Mouse (Mus musculus) liver, embryonic 12.5 days (tissue): Measurements from ENCODE around the gene Cxcl13. TPM values are rescaled to one million over a fixed set of nuclear protein-coding genes. Genes with fewer than 3 reads are reported as not detected.
"Not testable (repeated sequence)": the region's sequence is repeated elsewhere in the genome, so short reads cannot be mapped to it uniquely, and the experiment has no call there.

Experiments
- ATAC-seq: fragments of 200-750 bp; cut with Nextera tagmentation; 2 replicates; pipeline ENCODE4 v1.8.0; 2017; ENCODE audit warnings: moderate number of reproducible peaks, mild to moderate bottlenecking, moderate library complexity
- H3K27ac ChIP-seq: fragments of 300-500 bp; sonication (generic); 2 replicates; pipeline ENCODE4 v1.5.1; 2016; ENCODE audit warnings: mild to moderate bottlenecking
- H3K27me3 ChIP-seq: fragments of 300-500 bp; sonication (generic); replicated peaks from 2 replicates; pipeline ENCODE4 v1.6.1; 2016; ENCODE audit warnings: mild to moderate bottlenecking, moderate library complexity
- H3K36me3 ChIP-seq: fragments of 300-500 bp; sonication (generic); 2 replicates; pipeline ENCODE4 v1.6.1; 2016; ENCODE audit warnings: mild to moderate bottlenecking, moderate library complexity
- H3K4me1 ChIP-seq: fragments of 300-500 bp; sonication (generic); 2 replicates; pipeline ENCODE4 v1.6.1; 2016
- H3K4me2 ChIP-seq: fragments of 300-500 bp; sonication (generic); 2 replicates; pipeline ENCODE4 v1.6.1; 2016; ENCODE audit warnings: mild to moderate bottlenecking, moderate library complexity
- H3K4me3 ChIP-seq: fragments of 300-500 bp; sonication (generic); 2 replicates; pipeline ENCODE4 v1.5.1; 2016; ENCODE audit warnings: mild to moderate bottlenecking, moderate library complexity
- H3K9ac ChIP-seq: fragments of 300-500 bp; sonication (generic); 2 replicates; pipeline ENCODE4 v1.6.1; 2016; ENCODE audit warnings: mild to moderate bottlenecking, moderate library complexity
- H3K9me3 ChIP-seq: fragments of 300-500 bp; sonication (generic); replicated peaks from 2 replicates; pipeline ENCODE4 v1.6.1; 2016; ENCODE audit warnings: mild to moderate bottlenecking, moderate library complexity
- WGBS: fragments of 180-500 bp; shearing (Covaris S2); methylation state at CpG from one replicate; pipeline ENCODE4 v1.1.7; 2016; ENCODE audit not compliant: insufficient replicate concordance; 5-methylcytosine and 5-hydroxymethylcytosine counted together
- polyA plus RNA-seq: library from polyadenylated mRNA; unstranded; fragments of >200 nt; fragmentation: Nextera tagmentation; extraction: Ambion mirVana; gene quantifications from 2 replicates; pipeline ENCODE4 v1.2.1, GENCODE M21; 2016

The Cxcl13 gene
- polyA plus RNA-seq, 1 experiment from 2014 or later = 0.14 TPM

- Histone ChIP-seq H3K4me2 (no peak overlapping the region), H3K36me3 (no peaks in the 10 kb centered on the region), H3K4me3 (no peak overlapping the region), H3K9ac (no peak overlapping the region), H3K27ac (no peak overlapping the region), H3K27me3 (no peaks in the 10 kb centered on the region), H3K4me1 (no peaks in the 10 kb centered on the region), H3K9me3 (no peaks in the 10 kb centered on the region)
- no peak for ATAC-seq
- WGBS = 33% methylated on average over 3 of the region's 3 CpGs
These were observed 11.6 kb upstream of the Cxcl13 start for GRCm38 (mm10) chr5:95945120-95945519.

DNA sequence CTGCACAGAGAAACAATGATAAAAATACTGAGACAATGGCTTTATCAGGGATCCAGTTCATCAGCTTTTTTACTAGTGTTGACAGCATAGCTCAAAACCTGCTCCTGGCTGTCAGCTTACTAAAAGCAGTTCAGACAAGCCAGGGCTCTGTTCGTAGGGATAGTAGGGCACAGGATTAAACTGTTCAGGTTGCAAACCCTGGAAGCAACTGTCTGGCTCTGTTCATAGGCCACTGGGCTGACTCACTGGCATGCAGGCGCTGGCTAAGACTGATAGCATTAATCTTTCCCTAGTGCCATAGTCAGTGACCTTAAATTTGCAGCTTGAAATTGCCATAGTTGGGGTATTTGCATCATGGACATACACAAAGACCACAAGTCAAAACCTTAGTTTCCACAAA lies 10.4 kb upstream of the Cxcl13 start:
- Histone ChIP-seq H3K4me1 (no peaks in the 10 kb centered on the region), H3K27me3 (no peaks in the 10 kb centered on the region), H3K36me3 (no peaks in the 10 kb centered on the region), H3K9me3 (no peaks in the 10 kb centered on the region), H3K4me2 (no peak overlapping the region), H3K4me3 (no peak overlapping the region), H3K27ac (no peak overlapping the region), H3K9ac (no peak overlapping the region)
- ATAC-seq = no peak
- 43% methylated on average over 2 of the region's 2 CpGs for WGBS

GRCm38 (mm10) chr5:95948641-95949040 lies 8.1 kb upstream of the Cxcl13 start:
- 59% methylated on average over 3 of the region's 3 CpGs for WGBS
- Histone ChIP-seq H3K9me3 (no peaks in the 10 kb centered on the region), H3K36me3 (no peaks in the 10 kb centered on the region), H3K4me1 (no peaks in the 10 kb centered on the region), H3K4me3 (no peak overlapping the region), H3K27ac (no peak overlapping the region), H3K27me3 (no peaks in the 10 kb centered on the region), H3K9ac (no peak overlapping the region), H3K4me2 (no peak overlapping the region)
- no peak for ATAC-seq

DNA sequence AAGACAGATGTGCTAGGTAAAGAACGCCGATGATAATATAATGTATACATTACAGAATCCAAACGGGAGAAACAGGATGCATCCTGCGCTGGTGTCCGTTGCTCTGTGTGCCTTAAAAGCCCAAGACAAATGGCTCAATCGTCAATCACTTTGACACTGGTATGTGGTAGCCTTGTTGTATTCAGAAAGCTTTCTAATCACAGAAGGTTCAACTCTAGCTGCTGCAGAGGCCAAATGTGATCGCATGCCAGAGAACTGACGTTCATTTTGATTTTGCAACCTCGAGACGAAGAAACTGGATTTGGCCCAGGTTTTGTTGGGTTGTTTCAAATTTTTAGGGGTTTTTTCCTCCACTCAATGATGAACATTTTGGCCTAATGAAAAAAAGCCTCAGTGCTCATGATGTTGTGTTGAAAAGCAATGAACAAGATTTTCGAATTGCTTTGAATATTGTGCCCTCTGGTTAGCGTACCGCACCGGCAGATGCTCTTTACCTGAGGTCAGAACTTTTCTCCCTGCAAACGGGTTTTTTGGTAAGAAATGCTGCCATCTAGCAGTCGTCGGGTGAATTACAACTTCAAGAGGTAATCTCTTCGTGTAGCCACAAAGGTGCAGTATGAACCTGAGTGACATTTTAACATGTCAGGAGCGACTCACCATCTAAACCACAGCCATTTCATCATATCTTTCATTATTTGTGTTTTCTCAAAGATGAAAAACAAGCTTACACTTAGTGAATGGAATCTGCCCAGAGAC lies 6.6 kb upstream of the Cxcl13 start:
- Histone ChIP-seq H3K4me3 (no peak overlapping the region), H3K9me3 (no peaks in the 10 kb centered on the region), H3K27ac (no peak overlapping the region), H3K36me3 (no peaks in the 10 kb centered on the region), H3K4me1 (no peaks in the 10 kb centered on the region), H3K4me2 (no peak overlapping the region), H3K27me3 (no peaks in the 10 kb centered on the region), H3K9ac (no peak overlapping the region)
- no peak for ATAC-seq
- WGBS = 35% methylated on average over 19 of the region's 19 CpGs

- Histone ChIP-seq H3K9me3 (no peaks in the 10 kb centered on the region), H3K4me1 (no peaks in the 10 kb centered on the region), H3K27me3 (no peaks in the 10 kb centered on the region), H3K4me3 (no peak overlapping the region), H3K36me3 (no peaks in the 10 kb centered on the region), H3K27ac (no peak overlapping the region), H3K9ac (no peak overlapping the region), H3K4me2 (no peak overlapping the region)
- 45% methylated on average over 2 of the region's 2 CpGs for WGBS
- no peak for ATAC-seq
These were observed 8.2 kb downstream of the Cxcl13 start for GRCm38 (mm10) chr5:95964940-95965339.

DNA sequence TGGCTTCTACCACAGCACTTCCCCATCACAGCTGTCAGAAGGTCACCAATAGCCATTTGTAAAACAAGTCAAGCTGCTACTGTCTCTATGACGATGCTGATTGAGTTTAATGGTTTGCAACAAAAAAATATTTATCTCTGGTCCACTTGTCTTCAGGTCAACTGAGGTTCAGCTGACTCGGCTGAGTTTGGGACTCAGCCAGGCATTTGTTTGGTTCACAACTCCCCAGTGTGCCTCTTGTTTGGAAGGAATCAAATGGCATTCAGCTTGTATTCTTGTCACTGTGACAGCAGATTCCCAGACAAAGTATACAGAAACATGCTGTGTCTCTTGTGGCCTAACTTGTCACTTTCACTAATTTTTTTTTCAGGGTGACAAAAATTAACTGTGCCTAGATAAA lies 9.9 kb downstream of the Cxcl13 start:
- Histone ChIP-seq H3K4me3 (no peak overlapping the region), H3K4me2 (no peak overlapping the region), H3K9ac (no peak overlapping the region), H3K9me3 (no peaks in the 10 kb centered on the region), H3K27ac (no peak overlapping the region), H3K4me1 (no peaks in the 10 kb centered on the region), H3K27me3 (no peaks in the 10 kb centered on the region), H3K36me3 (no peaks in the 10 kb centered on the region)
- ATAC-seq = no peak
- 45% methylated on average over 2 of the region's 2 CpGs for WGBS

DNA sequence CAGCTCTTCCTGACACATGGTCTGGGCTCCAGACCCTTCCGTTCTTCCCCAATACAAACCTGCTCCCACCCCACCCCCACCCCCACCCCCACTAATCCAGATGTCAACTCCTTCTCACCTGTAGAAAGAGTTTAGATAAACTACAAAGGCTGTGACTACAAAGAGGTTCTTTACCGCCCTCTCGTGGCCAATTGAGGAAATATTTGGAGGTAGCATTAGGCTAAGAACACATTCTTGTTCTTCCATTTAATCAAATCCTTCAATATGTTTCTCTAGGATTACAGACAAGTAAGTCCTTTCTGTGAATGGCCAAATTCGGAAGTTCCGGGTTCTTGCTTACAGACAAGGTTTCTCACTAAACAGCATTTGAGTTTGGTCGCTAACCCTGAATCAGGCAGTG lies 14.1 kb downstream of the Cxcl13 start:
- H3K9ac ChIP-seq = no peak overlapping the region
- WGBS = 23% methylated on average over 6 of the region's 6 CpGs
- H3K27me3 ChIP-seq = peaks cover 7% of the 10 kb centered on the region; the same call in 1 of the 2 replicates
- H3K36me3 ChIP-seq = no peaks in the 10 kb centered on the region
- no peak overlapping the region for H3K27ac ChIP-seq
- no peak overlapping the region for H3K4me2 ChIP-seq
- ATAC-seq = no peak
- no peak overlapping the region for H3K4me3 ChIP-seq
- H3K9me3 ChIP-seq = no peaks in the 10 kb centered on the region
- H3K4me1 ChIP-seq = no peaks in the 10 kb centered on the region

DNA sequence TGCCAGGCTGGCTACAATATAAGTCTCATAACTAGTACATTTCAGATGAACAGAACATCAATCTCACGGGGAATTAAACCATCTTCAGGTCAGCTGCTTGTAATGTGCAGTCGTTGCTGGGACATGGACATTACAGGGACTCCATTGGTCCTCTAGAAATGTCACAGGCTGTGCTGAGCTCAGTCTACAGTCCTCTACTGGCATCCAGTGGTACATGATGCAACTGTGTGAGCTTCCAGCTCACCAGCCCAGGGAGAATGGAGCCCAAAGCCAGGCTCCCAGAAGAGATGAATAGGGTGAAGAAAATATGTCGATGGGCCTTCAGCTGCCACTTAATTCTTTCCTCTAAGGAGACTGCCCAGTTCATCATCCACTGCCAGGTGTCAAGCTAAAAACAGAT lies 15.5 kb downstream of the Cxcl13 start:
- Histone ChIP-seq H3K4me2 (no peak overlapping the region), H3K27me3 (peaks cover 7% of the 10 kb centered on the region; the same call in 1 of the 2 replicates), H3K4me3 (no peak overlapping the region), H3K36me3 (no peaks in the 10 kb centered on the region), H3K4me1 (no peaks in the 10 kb centered on the region), H3K27ac (no peak overlapping the region), H3K9me3 (no peaks in the 10 kb centered on the region), H3K9ac (no peak overlapping the region)
- WGBS = 65% methylated on average over 3 of the region's 3 CpGs
- no peak for ATAC-seq

- H3K4me3 ChIP-seq = peak overlapping the region; percentile 17; the same call in 1 of the 2 replicates
- H3K27ac ChIP-seq, H3K36me3 ChIP-seq, H3K4me1 ChIP-seq, H3K9ac ChIP-seq, H3K27me3 ChIP-seq, H3K9me3 ChIP-seq, ATAC-seq: not testable (repeated sequence)
- H3K4me2 ChIP-seq = peak overlapping the region; percentile 32; the same call in 1 of the 2 replicates
- WGBS = 32% methylated on average over 34 of the region's 34 CpGs
These were observed 17.1 kb downstream of the Cxcl13 start for GRCm38 (mm10) chr5:95973806-95974205.

DNA sequence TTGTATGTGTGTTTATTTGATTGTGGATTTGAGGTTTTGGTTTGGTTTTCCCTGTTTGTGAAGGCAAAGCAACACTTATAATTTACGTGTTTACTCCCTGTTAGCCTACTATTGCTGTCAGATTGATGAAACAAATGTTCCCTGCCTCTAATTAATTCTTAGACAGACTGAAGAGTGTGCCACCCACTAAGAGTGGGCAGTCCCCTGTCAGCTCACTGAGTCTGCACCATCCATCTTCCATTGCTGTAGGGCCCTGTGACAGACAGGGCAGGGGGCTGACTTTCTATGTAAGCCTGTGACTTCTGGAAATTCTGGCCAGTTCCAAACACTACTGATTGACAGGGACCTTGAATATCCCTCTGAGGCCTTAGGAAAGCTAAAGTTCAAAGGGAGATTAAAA lies 19.5 kb downstream of the Cxcl13 start:
- WGBS = 60% methylated on average over 1 of the region's 1 CpGs
- no peak for ATAC-seq

GRCm38 (mm10) chr5:95983797-95984486 lies 27.2 kb downstream of the Cxcl13 start:
- WGBS = 57% methylated on average over 5 of the region's 5 CpGs
- no peak overlapping the region for H3K9ac ChIP-seq
- H3K27ac ChIP-seq = no peak overlapping the region
- no peaks in the 10 kb centered on the region for H3K9me3 ChIP-seq
- H3K4me1 ChIP-seq = no peaks in the 10 kb centered on the region
- ATAC-seq = no peak
- no peak overlapping the region for H3K4me2 ChIP-seq
- no peaks in the 10 kb centered on the region for H3K36me3 ChIP-seq
- no peaks in the 10 kb centered on the region for H3K27me3 ChIP-seq
- H3K4me3 ChIP-seq = no peak overlapping the region

More for the DNA sequence above, 19.5 kb downstream of the Cxcl13 start:
- Histone ChIP-seq H3K4me2 (no peak overlapping the region), H3K4me1 (no peaks in the 10 kb centered on the region), H3K27me3 (peaks cover 7% of the 10 kb centered on the region; the same call in 1 of the 2 replicates), H3K27ac (no peak overlapping the region), H3K36me3 (no peaks in the 10 kb centered on the region), H3K9ac (no peak overlapping the region), H3K9me3 (no peaks in the 10 kb centered on the region), H3K4me3 (no peak overlapping the region)

GRCm38 (mm10) chr5:95991339-95992292 lies 34.9 kb downstream of the Cxcl13 start:
- Histone ChIP-seq H3K9me3 (no peaks in the 10 kb centered on the region), H3K27ac (no peak overlapping the region), H3K4me1 (no peaks in the 10 kb centered on the region), H3K36me3 (no peaks in the 10 kb centered on the region), H3K4me3 (no peak overlapping the region), H3K27me3 (no peaks in the 10 kb centered on the region), H3K4me2 (no peak overlapping the region), H3K9ac (no peak overlapping the region)
- ATAC-seq = no peak
- 20% methylated on average over 12 of the region's 12 CpGs for WGBS
